Mouse (Mus musculus): Measurements from ENCODE around the gene Klhl8. TPM values are rescaled to one million over a fixed set of nuclear protein-coding genes. Genes with fewer than 3 reads are reported as not detected.

Gene Klhl8
- polyA plus RNA-seq, 1 experiment: 4.9 TPM

DNA sequence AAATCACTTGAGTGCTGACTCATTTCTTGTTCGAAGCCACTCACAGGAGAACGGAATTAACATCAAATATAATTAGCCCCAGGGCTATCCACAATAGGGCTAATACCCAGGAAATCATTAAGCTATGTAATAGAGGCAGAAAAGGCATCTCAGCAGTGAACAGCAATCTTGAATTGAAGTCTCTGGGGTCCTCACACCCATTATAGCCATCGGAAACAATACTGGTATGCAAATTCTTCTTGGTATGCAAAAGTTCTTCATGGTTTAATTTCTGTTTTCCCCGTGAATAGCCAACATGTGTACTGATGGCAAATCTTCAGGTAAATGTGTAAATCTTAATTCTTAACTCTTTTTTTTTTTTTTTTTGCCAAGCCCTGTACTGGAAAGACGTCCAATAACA, 19.5 kb upstream of the Klhl8 start:
- TF ChIP-seq POLR2A (IDR thresholded peaks at IDR 0.05; ENCODE audit: low read depth, low read length) (no peak), CTCF (IDR thresholded peaks at IDR 0.05; ENCODE audit: borderline replicate concordance, insufficient read depth, low read length) (no peak)
- no peak overlapping the region for H3K4me3 ChIP-seq (ENCODE audit: insufficient read depth, low read length)
- H3K27ac ChIP-seq (ENCODE audit: insufficient read depth, low read length): no peak overlapping the region
- H3K4me1 ChIP-seq (ENCODE audit: control insufficient read depth, insufficient read depth, low read length): no peaks in the 10 kb centered on the region; the same call in 1 of the 2 replicates

DNA sequence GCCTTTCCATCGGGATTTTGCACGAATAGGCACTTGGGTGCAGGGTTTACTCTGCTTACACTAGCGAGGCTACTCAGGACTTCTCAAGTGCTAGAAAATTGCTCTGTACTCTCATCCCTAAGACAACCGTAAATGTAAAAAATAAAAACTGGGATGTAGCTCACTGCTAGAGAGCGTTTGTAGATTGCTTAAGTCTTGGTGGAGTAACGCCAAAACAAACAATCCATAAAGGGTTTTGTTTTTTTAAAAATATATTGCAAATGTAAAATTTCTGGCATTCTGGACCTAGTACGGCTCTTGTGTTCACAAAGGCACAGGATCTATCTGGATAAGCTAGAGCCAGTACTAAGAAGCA, 17.1 kb upstream of the Klhl8 start:
- no peaks in the 10 kb centered on the region; the same call in 1 of the 2 replicates for H3K4me1 ChIP-seq (ENCODE audit: control insufficient read depth, insufficient read depth, low read length)
- no peak for TF ChIP-seq POLR2A (IDR thresholded peaks at IDR 0.05; ENCODE audit: low read depth, low read length)
- no peak for TF ChIP-seq CTCF (IDR thresholded peaks at IDR 0.05; ENCODE audit: borderline replicate concordance, insufficient read depth, low read length)
- no peak overlapping the region for H3K27ac ChIP-seq (ENCODE audit: insufficient read depth, low read length)
- H3K4me3 ChIP-seq (ENCODE audit: insufficient read depth, low read length): no peak overlapping the region

- no peaks in the 10 kb centered on the region; the same call in 1 of the 2 replicates for H3K4me1 ChIP-seq (ENCODE audit: control insufficient read depth, insufficient read depth, low read length)
- no peak for TF ChIP-seq POLR2A (IDR thresholded peaks at IDR 0.05; ENCODE audit: low read depth, low read length)
- TF ChIP-seq CTCF (IDR thresholded peaks at IDR 0.05; ENCODE audit: borderline replicate concordance, insufficient read depth, low read length): peak; percentile 53; the same call in 1 of the 2 replicates
- H3K27ac ChIP-seq (ENCODE audit: insufficient read depth, low read length): no peak overlapping the region
- H3K4me3 ChIP-seq (ENCODE audit: insufficient read depth, low read length): no peak overlapping the region
These were observed 16.6 kb upstream of the Klhl8 start for GRCm38 (mm10) chr5:103927429-103928195.

DNA sequence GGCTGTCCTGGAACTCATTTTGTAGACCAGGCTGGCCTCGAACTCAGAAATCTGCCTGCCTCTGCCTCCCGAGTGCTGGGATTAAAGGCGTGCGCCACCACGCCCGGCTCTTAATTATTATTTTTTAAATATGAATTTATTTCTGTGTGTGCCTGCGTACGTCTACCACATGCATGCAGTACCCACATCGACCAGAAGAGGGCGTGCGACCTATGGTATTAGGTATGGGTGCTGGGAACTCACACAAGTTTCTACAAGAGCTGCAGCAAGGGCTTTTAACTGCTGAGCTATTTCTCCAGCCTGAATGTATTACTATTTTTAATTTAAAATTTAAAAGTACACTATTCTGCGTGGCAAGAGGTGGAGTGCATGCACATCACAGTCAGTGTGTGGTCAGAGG, 15.3 kb upstream of the Klhl8 start:
- no peaks in the 10 kb centered on the region; the same call in 1 of the 2 replicates for H3K4me1 ChIP-seq (ENCODE audit: control insufficient read depth, insufficient read depth, low read length)
- TF ChIP-seq POLR2A (IDR thresholded peaks at IDR 0.05; ENCODE audit: low read depth, low read length) (no peak), CTCF (IDR thresholded peaks at IDR 0.05; ENCODE audit: borderline replicate concordance, insufficient read depth, low read length) (peak; percentile 40; the same call in 1 of the 2 replicates)
- H3K27ac ChIP-seq (ENCODE audit: insufficient read depth, low read length): no peak overlapping the region
- no peak overlapping the region for H3K4me3 ChIP-seq (ENCODE audit: insufficient read depth, low read length)

DNA sequence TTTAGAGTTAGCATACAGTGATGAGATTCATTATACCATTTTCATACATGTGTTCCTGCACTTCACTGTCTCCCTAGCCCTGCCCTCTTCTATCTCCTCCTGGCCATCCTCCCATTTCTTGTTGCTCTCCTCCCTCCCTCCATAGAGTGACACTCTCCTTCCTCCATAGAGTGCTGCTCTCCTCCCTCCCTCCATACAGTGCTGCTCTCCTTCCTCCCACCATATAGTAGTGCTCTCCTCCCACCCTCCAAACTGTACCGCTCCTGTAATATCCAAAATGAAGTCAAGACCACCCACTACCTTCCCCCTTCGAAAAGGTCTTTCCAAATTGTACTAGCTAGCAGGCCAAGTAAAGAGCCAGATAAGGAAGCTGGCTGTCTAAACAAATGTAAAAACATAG, 12.7 kb upstream of the Klhl8 start:
- TF ChIP-seq CTCF (IDR thresholded peaks at IDR 0.05; ENCODE audit: borderline replicate concordance, insufficient read depth, low read length): no peak
- H3K4me3 ChIP-seq (ENCODE audit: insufficient read depth, low read length): no peak overlapping the region
- no peak overlapping the region for H3K27ac ChIP-seq (ENCODE audit: insufficient read depth, low read length)
- no peaks in the 10 kb centered on the region; the same call in 1 of the 2 replicates for H3K4me1 ChIP-seq (ENCODE audit: control insufficient read depth, insufficient read depth, low read length)

DNA sequence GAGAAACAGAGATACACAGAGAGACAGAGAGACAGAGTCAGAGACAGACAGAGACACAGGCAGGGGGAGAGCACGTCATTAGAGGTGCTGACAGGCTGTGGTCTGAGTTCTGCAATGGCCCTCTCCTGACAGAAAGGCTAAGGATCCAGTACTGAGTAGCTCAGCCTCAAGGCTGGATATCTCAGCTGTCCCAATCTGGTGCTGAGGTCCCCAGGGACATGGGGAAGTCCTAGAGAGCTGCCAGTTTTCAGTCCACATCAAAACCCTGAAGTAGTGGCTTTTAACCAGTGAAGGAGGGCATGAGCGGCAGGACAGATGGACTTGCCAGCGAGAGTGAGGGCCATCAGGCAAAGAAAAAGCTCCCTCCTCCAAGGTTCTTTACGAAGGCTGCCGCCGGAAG, 12.0 kb upstream of the Klhl8 start:
- no peak overlapping the region for H3K27ac ChIP-seq (ENCODE audit: insufficient read depth, low read length)
- no peak for TF ChIP-seq POLR2A (IDR thresholded peaks at IDR 0.05; ENCODE audit: low read depth, low read length)
- no peak overlapping the region for H3K4me3 ChIP-seq (ENCODE audit: insufficient read depth, low read length)
- H3K4me1 ChIP-seq (ENCODE audit: control insufficient read depth, insufficient read depth, low read length): no peaks in the 10 kb centered on the region; the same call in 1 of the 2 replicates

DNA sequence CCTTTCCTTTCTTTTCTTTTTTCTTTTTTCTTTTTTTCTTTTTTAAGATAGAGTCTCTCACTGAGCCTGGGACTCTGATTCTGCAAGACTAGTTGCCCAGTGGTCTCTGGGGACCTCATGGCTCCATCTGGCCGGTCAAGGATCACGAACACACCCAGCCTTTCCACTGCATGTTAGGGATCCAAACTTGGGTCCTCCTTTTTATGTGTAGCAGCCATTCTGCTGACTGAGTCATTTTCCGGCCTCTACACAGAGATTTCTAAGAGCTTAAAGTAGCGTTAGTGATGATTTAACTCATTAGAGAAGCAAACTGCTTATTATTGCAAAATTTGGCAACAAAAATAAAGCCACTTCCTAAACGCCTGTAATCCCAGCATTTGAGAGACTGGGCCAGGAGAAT, 11.4 kb upstream of the Klhl8 start:
- no peak overlapping the region for H3K27ac ChIP-seq (ENCODE audit: insufficient read depth, low read length)
- H3K4me1 ChIP-seq (ENCODE audit: control insufficient read depth, insufficient read depth, low read length): no peaks in the 10 kb centered on the region
- TF ChIP-seq POLR2A (IDR thresholded peaks at IDR 0.05; ENCODE audit: low read depth, low read length): no peak
- TF ChIP-seq CTCF (IDR thresholded peaks at IDR 0.05; ENCODE audit: borderline replicate concordance, insufficient read depth, low read length): no peak
- H3K4me3 ChIP-seq (ENCODE audit: insufficient read depth, low read length): no peak overlapping the region

- Histone ChIP-seq H3K4me3 (ENCODE audit: insufficient read depth, low read length) (no peak overlapping the region), H3K4me1 (ENCODE audit: control insufficient read depth, insufficient read depth, low read length) (no peaks in the 10 kb centered on the region), H3K27ac (ENCODE audit: insufficient read depth, low read length) (no peak overlapping the region)
- TF ChIP-seq POLR2A (IDR thresholded peaks at IDR 0.05; ENCODE audit: low read depth, low read length) (no peak), CTCF (IDR thresholded peaks at IDR 0.05; ENCODE audit: borderline replicate concordance, insufficient read depth, low read length) (no peak)
These were observed 8.4 kb upstream of the Klhl8 start for GRCm38 (mm10) chr5:103919497-103919896.

- no peak overlapping the region for H3K27ac ChIP-seq (ENCODE audit: insufficient read depth, low read length)
- H3K4me3 ChIP-seq (ENCODE audit: insufficient read depth, low read length): no peak overlapping the region
- H3K4me1 ChIP-seq (ENCODE audit: control insufficient read depth, insufficient read depth, low read length): no peaks in the 10 kb centered on the region
- TF ChIP-seq CTCF (IDR thresholded peaks at IDR 0.05; ENCODE audit: borderline replicate concordance, insufficient read depth, low read length): no peak
- no peak for TF ChIP-seq POLR2A (IDR thresholded peaks at IDR 0.05; ENCODE audit: low read depth, low read length)
These were observed 7.2 kb upstream of the Klhl8 start for GRCm38 (mm10) chr5:103918233-103918632.

GRCm38 (mm10) chr5:103917357-103917895, 6.4 kb upstream of the Klhl8 start:
- H3K4me3 ChIP-seq (ENCODE audit: insufficient read depth, low read length): no peak overlapping the region
- no peak overlapping the region for H3K27ac ChIP-seq (ENCODE audit: insufficient read depth, low read length)
- TF ChIP-seq POLR2A (IDR thresholded peaks at IDR 0.05; ENCODE audit: low read depth, low read length): no peak
- H3K4me1 ChIP-seq (ENCODE audit: control insufficient read depth, insufficient read depth, low read length): no peaks in the 10 kb centered on the region

Data from embryonic fibroblast, embryonic 13.5 days (primary cell).